Mouse (Mus musculus): ENCODE measurements around the gene Cmtm1.
"Not testable (repeated sequence)": the region's sequence is repeated elsewhere in the genome, so short reads cannot be mapped to it uniquely, and the experiment has no call there.

Cmtm1 gene

DNA sequence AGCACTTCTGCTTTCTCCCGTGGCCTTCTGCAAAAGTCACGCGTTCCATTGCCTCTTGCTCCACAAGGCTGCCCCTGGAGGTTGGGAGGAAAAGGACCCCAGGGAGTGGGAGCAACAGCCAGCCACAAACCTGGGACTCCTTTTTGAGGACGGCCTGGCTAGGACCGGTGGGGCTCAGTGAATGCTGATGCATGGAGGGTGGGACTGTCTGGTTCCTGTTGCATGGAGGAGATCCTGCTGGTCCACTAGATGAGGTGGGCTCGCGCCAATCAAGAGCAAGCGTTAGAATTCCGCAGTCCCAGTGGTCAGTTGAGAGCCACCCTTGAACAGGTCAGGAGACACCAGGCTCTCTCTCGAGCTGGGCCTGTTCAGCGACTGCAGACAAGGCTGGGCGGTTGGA lies 12.0 kb upstream of the Cmtm1 start, which contains the start of gene Cmtm2b:
Gene Cmtm2b, plus strand, starts transcription at position 301 of the 400 bp plus-strand sequence.
- DNase-seq (ENCODE audit: extremely low spot score, low read depth, low spot score), result not testable (repeated sequence)

DNA sequence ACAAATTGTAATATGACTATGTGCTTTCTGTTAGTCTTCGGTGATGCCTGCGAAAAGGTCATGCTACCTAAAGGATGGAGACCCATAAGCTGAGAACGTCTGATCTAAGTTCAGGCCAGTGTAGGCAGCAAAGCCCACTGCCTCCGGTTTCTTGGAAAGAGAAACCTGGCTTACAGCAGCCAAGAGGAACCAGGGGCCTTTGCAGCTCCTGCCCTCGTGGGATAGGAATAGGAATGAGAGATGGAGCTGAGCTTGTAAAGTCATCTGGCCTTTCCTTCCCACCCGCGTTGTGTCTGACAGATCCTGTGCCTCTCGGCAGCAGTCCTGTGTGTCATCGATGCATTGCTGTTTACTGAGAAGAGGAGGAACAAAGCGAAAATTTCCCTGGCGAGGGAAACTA lies 11.3 kb upstream of the Cmtm1 start, which contains the start of gene Gm11020:
Gene Gm11020, plus strand, starts transcription at position 301 of the 400 bp plus-strand sequence.
- not testable (repeated sequence) for DNase-seq (ENCODE audit: extremely low spot score, low read depth, low spot score)

DNA sequence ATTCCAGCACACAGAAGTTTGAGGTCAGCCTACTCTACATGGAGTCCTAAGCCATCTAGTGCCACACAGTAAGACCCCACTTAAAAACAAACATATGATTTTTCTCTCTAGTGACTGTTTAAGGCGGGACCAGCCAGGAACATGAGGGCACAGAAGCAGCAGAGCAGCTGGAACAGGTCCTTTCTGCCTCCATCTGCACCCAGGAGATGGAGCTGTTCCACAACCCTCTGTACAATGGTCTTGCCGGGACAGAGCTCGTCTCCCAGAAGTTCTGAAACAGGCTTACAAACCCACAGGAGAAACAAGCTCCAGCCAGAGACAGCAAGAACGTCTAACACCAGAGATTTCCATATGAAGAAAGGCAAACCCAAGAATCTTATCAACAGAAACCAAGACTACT lies 3.4 kb upstream of the Cmtm1 start:
- DNase-seq (ENCODE audit: extremely low spot score, low read depth, low spot score), result no peak

DNA sequence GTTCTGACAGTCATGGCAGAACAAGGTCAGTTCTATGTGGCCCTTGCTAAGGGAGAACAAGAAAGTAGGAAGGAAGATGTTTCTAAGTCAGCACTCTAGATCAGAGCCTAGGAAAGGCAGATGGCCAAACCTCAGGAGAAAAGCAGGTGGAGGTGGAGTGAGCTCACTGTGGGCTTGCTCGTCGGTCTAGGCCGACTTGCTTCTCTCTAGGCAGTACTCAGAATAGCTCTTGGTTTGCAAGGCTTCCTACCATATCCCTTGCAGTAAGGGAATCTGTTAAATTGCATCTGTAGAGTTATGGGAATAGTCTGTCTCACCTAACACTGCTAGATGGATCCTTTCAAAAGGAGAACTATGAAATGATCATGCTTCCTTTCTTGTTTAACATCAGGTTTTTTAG lies 2.1 kb upstream of the Cmtm1 start:
- not testable (repeated sequence) for DNase-seq (ENCODE audit: extremely low spot score, low read depth, low spot score)

DNA sequence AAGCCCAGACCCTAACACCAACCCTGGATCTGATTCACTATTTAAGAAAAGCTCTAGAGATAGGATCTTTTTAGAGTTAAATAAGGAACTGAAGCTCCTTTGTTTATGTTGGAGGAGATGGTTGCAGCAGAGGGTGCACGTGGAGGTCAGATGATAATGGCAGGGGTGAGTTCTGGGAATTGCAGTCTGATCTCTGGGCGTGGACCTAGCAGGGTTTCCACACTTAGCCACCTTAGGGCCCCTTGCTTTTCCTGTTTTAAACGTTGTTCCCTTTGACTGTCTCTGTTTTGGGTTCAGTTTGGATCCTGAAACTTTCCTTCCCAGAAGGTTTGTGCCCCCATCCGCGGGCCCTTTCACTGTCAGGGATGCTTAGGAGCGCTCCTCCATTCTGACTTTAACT lies 1.6 kb downstream of the Cmtm1 start:
- not testable (repeated sequence) for DNase-seq (ENCODE audit: extremely low spot score, low read depth, low spot score)

DNA sequence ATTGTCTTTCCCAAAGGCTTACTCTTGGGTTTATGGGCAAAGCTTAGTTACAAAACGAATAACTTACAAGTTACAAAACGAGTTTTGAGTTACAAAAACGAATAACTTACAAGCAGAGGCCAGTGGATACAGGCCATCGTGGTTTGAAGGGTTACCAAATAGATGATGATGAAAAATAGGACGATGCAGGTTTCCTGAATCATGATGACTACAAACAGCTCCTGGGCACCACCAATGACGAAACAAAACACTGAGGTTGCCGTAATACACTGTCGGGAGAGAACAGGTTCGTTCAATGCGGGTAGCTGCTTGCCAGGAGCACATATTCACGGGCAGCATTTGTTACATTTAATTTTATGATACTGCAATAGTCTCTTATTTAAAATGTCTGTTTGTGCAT lies 5.0 kb downstream of the Cmtm1 start:
- no peak for DNase-seq (ENCODE audit: extremely low spot score, low read depth, low spot score)

DNA sequence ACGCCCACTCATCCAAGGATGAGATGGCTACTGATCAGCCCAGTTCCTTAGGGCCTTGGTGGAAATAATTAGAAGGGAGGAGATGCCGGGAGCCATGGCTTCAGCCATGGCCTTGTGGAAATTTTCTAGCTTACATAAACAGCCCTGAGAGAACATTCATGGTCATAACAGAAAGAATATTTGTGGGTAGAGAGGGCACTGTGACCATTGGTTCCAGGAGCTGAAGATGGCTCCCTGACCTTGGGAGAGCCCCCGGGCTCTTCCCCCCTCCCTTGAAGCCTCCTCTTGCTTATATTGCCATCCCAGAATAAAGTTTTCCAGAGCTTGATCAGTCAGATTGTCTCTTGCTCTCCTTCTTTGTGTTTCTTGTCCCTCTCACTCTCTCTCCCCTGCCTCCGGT lies 7.4 kb downstream of the Cmtm1 start:
- not testable (repeated sequence) for DNase-seq (ENCODE audit: extremely low spot score, low read depth, low spot score)

DNA sequence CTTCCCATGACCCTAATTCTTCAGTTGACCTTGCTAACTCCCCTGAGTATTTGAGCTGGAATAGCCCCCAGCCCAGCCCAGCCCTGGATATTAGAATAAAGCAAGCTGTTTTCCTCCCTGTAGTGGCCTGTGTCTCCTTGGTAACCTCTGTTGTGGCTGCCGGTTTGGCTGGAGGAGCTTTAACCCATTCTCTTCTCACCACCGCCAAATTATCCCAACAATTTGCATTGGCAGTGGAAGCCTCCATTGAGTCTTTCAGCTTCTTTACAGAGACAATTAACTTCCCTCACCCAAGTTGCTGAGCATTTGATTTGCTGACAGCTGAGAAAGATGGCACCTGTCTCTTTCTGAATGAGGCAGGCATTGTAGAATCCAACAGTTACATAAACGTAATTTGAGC lies 8.4 kb downstream of the Cmtm1 start:
- DNase-seq (ENCODE audit: extremely low spot score, low read depth, low spot score), result not testable (repeated sequence)

DNA sequence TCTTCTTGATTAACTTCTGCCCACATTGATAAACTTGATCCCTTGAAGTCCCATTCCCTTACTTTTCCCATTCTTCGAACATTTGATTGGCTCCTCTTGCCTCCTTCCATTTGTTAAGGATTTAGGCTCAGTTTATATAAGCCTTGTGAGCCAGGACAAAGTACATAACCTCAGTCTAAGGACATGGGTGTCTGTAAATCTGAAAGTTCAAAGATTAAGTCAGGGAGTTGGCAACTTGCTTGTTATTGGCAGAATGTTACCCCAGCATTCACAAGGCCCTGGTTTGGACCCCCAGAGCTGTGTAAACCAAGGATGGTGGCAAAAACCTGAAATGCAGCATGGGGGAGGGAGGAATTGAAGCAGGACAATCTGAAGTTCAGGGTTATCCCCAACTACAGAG lies 15.5 kb downstream of the Cmtm1 start:
- no peak for DNase-seq (ENCODE audit: extremely low spot score, low read depth, low spot score)

DNA sequence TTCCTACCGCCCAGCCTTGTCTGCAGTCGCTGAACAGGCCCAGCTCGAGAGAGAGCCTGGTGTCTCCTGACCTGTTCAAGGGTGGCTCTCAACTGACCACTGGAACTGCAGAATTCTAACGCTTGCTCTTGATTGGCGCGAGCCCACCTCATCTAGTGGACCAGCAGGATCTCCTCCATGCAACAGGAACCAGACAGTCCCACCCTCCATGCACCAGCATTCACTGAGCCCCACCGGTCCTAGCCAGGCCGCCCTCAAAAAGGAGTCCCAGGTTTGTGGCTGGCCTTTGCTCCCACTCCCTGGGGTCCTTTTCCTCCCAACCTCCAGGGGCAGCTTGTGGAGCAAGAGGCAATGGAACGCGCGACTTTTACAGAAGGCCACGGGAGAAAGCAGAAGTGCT lies 16.9 kb downstream of the Cmtm1 start, which contains the start of gene Cmtm2a:
Gene Cmtm2a, minus strand, starts transcription at position 101 of the 400 bp plus-strand sequence.
- not testable (repeated sequence) for DNase-seq (ENCODE audit: extremely low spot score, low read depth, low spot score)

DNA sequence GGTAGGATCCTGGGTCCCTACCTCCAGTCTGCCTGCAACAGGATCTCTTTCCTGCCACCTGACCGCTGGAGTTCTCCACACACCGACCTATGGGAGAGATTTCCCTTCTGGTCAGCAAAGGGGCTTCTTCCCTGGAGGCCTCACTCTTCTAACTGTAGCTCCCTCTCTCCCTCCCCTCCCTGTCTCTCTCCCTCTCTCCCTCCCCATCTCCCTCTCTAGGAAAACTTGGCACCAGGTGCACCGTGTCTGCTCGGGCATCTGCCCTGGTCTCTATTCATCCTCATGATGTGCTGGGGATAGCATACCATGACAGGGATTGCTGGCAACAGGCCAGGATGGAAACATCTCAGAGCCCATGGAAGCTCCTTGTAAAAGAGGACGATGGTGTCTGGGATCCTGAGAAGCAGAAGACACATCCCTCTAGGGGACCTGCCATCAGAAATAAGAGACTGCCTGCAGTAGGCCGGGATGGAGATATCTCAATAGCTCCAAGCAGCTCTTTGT lies 41.0 kb downstream of the Cmtm1 start:
- no peak for DNase-seq (ENCODE audit: extremely low spot score, low read depth, low spot score)

DNA sequence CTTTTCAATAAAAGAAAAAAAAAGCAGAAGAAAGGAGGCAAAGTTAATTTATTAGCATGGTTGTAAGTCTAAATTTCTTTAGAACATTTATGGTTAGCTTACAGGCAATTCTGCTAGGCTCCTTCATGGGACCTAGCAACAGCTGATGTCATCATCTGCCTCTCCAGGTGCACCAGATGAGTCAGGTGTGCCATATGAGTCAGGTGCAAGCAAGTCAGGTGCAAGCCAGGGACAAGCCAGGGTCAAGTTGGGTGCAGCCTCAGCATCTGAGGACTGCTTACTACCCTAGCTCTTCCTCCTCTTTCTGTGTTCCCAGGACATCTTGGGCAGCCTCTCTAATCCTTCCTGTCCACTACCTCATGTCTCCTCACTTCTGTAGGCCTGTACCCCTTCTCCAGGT lies 41.6 kb downstream of the Cmtm1 start:
- DNase-seq (ENCODE audit: extremely low spot score, low read depth, low spot score), result no peak

DNA sequence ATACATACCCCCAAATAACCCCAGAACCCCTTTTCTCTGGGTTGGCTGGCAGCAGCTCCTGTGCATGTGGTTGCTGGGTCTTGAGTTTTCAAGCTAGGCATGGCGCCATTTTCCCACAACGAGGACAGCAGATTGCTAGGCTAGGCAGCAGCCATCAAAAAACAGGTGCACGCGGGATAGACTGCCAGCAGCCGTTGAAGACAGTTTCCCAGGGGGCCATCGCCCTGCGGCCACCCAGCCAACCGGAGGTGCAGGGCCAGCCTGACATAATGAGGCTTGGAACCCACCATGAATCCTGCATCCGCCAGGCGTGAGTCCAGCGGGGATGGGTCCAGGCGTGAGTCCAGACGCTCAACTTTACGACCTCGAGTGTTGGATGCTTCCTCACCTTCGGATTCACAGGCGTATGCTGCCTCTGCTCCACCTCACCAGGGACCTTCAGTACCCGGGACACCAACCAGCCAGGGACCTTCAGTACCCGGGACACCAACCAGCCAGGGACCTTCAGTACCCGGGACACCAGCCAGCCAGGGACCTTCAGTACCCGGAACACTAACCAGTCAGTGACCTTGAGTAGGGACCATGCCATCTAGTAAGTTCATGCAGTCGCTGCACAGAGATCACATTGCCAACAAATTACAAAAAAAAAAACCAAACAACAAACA lies 45.5 kb downstream of the Cmtm1 start:
- not testable (repeated sequence) for DNase-seq (ENCODE audit: extremely low spot score, low read depth, low spot score)

DNA sequence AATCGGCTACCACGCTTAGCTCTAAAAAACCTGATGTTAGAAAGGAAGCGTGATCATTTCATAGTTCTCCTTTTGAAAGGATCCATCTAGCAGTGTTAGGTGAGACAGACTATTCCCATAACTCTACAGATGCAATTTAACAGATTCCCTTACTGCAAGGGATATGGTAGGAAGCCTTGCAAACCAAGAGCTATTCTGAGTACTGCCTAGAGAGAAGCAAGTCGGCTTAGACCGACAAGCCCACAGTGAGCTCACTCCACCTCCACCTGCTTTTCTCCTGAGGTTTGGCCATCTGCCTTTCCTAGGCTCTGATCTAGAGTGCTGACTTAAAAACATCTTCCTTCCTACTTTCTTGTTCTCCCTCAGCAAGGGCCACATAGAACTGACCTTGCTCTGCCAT lies 48.1 kb downstream of the Cmtm1 start:
- DNase-seq (ENCODE audit: extremely low spot score, low read depth, low spot score), result not testable (repeated sequence)

DNA sequence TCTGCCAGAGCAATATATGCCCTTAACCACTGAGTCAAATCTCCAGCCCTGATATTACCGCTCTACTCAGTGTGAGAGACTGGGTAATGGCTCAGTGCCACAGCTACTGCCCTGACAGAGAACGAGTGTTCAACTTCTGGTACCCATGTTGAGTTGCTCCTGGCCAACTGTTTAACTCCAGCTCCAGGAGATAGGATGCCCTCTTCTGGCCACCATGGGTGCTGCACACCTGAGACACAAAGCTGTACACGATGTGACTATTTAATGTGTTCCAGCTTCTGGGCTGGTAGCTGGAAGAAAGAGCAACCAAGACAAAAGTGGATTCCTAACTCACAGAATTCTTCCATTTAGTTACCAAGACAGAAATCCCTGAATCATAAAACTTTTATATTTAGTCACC lies 56.9 kb downstream of the Cmtm1 start:
- no peak for DNase-seq (ENCODE audit: extremely low spot score, low read depth, low spot score)

DNA sequence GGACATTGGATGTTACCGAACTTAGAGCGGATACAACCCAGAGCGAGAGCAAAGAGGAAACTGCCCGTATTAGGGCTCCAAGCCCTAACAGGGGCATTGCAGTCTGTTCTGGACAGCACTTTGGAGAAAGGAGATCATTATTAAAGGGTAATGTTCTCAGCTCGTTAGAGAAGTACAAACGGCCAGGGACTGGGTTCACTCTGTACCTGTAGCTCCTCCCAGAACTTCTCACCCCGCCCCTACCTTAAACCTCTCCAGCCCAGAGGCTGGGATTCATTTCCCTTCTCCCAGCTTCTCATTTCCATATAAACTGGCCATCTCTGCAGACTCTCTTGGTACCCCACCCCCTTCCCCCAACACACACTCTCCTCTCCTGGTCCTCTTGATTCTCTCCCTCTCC lies 58.5 kb downstream of the Cmtm1 start:
- peak; percentile 12 for DNase-seq (ENCODE audit: extremely low spot score, low read depth, low spot score)

DNA sequence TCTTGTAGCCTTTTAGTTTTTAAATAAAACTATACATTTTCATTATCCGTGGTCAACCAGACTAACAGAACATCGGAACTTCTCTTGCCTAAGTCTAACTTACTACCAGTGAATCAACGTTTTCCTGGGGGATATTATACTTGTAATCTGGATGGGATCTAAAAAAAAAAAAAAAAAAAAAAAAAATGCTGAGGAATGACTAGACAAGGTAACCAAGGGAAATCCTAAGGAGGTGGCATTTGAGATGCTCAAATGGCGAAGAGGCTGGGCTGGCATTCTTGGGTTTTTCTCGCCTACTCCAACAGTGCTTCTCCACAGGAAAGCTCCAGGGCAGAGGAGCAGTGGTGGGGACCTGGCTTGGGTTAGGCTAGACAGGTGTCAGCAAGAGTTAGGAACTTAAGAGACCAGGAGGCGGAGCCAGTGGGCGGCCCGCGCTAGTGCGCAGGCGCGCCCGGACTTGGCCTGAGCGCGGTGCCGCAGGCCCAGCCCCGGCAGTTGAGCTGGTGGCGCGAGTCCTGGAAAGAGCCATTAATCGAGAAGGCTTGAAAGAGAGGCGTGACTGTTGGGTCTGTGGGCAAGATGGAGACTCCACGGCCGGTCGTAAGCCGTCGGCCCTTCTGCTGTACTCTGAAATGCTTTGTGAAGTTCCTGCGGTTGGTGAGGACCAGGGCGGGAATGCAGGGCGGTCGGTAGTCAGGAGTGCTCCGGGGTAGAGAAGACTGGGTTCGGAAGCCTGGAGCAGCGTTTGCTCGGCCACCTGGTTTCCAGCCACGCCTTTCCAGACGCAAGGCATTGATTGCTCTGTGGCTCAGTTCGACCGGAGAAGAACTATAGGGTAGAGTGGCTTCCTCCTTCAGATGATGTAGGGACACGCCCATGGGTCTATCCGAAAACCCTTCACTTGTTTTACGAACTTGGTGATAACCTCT lies 59.2 kb downstream of the Cmtm1 start, which contains the start of gene Cklf:
Gene Cklf, plus strand, starts transcription at position 423 of the 929 bp plus-strand sequence.
- DNase-seq (ENCODE audit: extremely low spot score, low read depth, low spot score), result peak; percentile 94

DNA sequence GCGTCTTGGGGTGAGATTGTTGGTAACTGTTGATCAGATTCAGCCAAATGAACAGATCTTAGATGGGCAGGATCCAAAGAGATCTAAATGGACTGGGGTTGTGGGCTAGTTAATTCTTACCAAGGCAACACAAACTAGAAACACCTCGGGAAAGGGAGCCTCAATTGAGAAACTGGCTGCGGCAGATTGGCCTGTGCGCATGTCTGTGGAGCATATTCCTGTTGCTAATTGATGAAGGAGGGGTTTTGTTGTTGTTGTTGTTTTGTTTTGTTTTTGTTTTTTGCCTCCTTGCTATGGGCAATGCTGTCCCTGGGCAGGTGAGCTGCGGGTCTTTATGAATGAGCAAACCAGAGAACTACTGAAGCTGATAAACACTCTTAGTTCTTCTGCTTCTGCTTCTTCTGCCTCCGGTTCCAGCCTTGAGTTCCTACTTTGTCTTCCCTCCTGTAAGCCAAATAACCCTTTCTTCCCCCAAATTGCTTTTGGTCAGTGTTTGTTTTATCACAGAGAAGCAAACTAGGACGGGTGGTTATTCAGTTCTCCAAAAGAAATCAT lies 60.4 kb downstream of the Cmtm1 start:
- DNase-seq (ENCODE audit: extremely low spot score, low read depth, low spot score), result no peak

DNA sequence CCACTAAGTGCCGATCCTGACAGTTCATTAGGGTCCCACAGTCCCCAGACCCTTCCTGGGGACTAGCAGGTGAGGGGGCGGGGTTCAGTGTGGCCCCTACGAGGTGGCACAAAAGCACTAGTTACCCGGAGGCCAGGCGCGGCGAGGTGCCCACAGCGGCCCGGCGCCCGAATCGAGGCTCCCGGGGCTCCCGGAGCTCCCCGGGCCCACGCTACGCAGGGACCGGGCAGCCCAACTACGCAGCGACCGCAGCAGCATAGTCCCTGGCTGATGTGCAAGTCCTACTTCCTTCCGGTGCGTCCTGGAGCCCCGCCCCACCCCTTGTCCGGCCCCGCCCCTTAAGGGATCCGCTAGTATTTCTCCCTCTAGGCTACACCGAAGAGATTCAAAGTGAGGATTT lies 61.7 kb downstream of the Cmtm1 start, which contains the start of gene Tk2:
Gene Tk2, minus strand, starts transcription at position 283 of the 400 bp plus-strand sequence.
- no peak for DNase-seq (ENCODE audit: extremely low spot score, low read depth, low spot score)

DNA sequence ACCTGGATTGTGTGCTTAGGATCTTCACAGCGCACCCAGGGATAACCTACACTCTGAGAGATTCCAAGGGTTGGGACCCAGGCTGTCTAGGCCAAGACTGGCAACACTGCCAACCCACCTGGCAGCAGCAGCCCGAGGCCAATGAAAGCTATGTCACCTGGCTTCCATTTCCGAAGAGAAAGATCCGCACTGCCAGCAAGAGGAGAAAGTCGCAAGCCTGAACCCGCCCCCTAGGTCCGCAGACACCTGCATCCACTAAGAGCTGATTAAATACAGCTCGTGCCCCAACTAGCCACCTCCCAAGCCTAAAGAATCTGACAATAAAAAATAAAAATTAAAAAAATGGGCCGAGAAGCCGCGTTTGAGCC lies 62.1 kb downstream of the Cmtm1 start:
- DNase-seq (ENCODE audit: extremely low spot score, low read depth, low spot score), result no peak

Measured in hindlimb bud, embryonic 11.5 days (tissue).